Mouse (Mus musculus) left cerebral cortex, postnatal 14 days (tissue): ENCODE measurements around the gene Cpn1. TPM values are rescaled to one million over a fixed set of nuclear protein-coding genes. Genes with fewer than 3 reads are reported as not detected.
A peak's percentile ranks its signal among the peaks of the same experiment; 100 is the strongest.
"Not testable (repeated sequence)": the region's sequence is repeated elsewhere in the genome, so short reads cannot be mapped to it uniquely, and the experiment has no call there.

Experiments
- DNase-seq, 2 experiments: peaks; one replicate each; pipeline ENCODE4 v3.0.0; 2021 to 2022; ENCODE audit warnings: low spot score in 2 of 2, mixed read lengths in 1 of 2
- intact Hi-C: fragments of 180-260 bp; cut with DNase I; formaldehyde crosslinking; loops from one replicate; pipeline ENCODE4 v1.15.1; 2025
- total RNA-seq, 2 experiments: library from RNA; stranded (reverse); gene quantifications; 2 replicates each; pipeline ENCODE4 v1.2.3; 2021

The Cpn1 gene
- total RNA-seq, 2 experiments from 2014 or later, result 0.15 to 0.31 TPM

DNA sequence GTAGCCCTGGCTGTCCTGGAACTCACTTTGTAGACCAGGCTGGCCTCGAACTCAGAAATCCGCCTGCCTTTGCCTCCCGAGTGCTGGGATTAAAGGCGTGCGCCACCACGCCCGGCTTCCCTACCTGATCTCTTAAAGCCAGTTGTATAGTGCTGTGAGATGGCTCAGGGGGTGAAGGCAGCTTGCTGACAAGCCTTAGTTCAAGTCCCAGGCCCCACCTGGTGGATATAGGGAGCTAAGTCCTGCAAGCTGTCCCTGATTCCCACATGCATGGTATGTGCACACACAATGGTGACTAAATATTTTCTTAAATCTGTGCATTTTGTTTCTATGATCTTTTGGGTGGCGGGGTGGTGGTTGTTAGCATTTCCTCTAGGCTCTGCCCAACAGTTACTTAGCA is 33.4 kb downstream of the Cpn1 start:
- intact Hi-C loops, DNase-seq: not testable (repeated sequence)

DNA sequence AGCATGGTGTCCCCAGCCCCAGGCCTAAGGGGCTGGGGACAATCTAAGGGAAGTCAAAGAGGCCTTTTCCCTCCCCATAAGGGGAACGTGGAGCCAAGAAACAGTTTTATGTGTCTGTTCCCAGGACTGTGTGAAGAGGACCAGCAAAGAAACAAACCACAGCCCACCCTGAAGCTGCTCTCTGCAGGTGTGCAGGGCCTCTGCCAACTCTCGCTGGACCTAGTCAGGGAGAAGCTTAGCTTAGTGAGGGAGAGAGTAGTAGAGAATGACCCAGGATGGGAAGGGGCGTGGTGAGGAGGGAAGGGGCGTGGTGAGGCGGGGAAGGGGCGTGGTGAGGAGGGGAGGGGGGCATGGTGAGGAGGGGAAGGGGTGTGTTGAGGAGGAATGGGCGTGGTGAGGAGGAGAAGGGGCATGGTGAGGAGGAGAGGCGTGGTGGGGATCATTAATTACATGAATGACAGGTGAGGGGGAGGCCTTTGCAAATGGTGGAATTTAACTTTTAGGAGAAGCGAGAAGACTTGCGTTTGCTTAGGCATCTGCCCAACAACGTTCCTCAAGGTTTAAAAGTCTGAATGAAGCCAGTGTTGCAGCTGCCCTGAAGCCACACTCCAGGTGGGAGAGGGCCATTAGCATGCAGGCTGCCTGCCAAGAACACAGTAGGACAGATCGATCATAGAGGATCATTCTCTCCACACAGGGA is 37.1 kb downstream of the Cpn1 start:
- DNase-seq, result no peak
- intact Hi-C loops, result no loop called here

GRCm38 (mm10) chr19:43944566-43944965 is 41.8 kb downstream of the Cpn1 start:
- DNase-seq, result no peak
- intact Hi-C loops, result loop anchor here (5.0 kb wide), 2 partner anchors 92 to 112 kb away; no protein-coding TSS in a partner anchor

DNA sequence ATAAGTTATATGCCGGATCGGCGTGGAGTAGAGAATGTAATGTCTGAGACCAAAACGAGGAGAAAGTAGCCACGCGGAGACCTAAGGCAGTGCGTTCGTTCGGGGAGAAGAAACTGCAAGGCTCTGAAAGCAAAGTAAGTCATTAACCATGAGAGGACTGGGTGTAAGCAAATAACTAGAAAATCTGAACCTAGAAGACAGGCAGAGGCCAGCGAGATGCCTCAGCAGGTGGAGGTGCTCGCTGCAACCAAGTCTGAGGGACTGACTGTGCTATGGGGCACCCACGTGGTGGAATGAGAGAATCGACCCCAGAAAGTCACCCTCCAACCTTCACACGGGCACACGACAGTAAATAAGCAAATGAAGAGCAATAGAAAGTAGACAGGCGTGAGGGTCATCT is 43.3 kb downstream of the Cpn1 start:
- DNase-seq, result no peak
- intact Hi-C loops, result loop anchor here (5.0 kb wide), 2 partner anchors 91 to 111 kb away; no protein-coding TSS in a partner anchor

DNA sequence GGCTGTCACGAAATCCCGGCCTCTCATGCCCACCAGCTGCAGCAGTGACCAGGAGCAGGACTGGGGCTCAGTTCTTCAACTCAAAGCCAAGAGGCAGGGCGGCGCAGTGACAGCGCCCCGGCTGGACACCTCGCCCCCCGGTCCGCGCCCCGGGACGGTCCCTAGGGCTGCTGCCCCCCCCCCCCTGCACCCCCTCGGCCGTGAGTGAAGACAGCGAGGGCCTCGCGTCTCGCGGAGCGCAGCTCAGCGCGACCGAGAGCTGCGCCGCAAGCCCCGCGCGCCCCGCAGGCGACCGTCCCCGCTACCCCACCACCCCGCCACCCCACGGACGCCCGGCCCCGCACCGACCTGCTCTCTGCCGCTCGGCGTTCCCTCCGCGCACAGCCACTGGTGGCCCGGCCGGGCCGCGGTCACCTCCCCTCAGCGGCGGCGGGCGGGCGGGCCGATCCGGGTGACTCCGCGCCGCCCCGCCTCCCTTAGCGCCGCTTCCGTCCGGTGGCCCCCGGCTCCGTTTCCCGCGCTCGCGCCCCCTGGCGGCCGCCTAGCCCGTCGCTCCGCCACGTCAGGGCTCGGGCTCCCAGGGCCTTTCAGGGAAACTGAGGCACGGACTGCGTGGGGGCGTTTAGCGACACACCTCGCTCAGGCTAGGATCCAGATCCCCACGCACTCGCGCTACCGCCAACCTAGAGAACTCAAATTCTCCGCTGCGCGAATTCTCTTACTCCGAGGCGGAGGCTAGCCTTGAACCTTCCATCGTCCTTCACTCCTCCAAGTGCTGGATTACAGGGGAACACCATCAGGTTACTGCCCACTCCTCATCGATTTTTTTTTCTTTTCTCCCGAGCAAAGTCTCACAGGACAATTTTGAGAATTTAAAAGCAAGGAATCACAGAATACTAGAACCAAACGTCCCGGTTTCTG is 46.3 kb downstream of the Cpn1 start, which contains the start of gene Dnmbp:
Dnmbp (minus strand) TSS at position 423 of the 921 bp plus-strand sequence.
- intact Hi-C loops, result loop anchor here (5.0 kb wide), 2 partner anchors 88 to 108 kb away; no protein-coding TSS in a partner anchor
- peak; percentile 51 to 80 for DNase-seq

- no peak for DNase-seq
- intact Hi-C loops, result no loop called here
Observed at GRCm38 (mm10) chr19:43939171-43939768, 47.1 kb downstream of the Cpn1 start.

- DNase-seq, result no peak
- intact Hi-C loops, result no loop called here
Observed at GRCm38 (mm10) chr19:43938355-43938754, 48.0 kb downstream of the Cpn1 start.

DNA sequence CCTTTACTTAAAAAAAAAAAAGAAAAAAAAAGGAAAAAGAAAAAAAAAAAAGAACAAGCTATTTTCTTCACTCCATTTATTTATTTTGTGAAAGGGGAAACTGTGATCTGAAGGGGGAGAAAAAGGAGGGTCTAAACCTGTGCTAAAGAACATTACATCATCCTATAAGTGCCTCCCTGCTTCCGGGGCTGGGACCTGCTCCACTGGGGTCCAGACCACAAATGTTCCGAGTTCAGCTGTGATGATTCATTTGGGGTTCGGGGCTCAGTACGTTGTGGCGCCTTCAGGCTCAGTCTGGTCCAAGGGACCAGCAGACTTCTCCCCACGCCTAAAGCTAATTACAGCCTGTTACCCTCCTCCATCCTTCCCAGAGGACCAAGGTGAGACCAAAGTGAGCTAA is 55.4 kb downstream of the Cpn1 start:
- intact Hi-C loops, result no loop called here
- no peak for DNase-seq

- intact Hi-C loops, result no loop called here
- no peak for DNase-seq
Observed at GRCm38 (mm10) chr19:43930366-43930765, 56.0 kb downstream of the Cpn1 start.

DNA sequence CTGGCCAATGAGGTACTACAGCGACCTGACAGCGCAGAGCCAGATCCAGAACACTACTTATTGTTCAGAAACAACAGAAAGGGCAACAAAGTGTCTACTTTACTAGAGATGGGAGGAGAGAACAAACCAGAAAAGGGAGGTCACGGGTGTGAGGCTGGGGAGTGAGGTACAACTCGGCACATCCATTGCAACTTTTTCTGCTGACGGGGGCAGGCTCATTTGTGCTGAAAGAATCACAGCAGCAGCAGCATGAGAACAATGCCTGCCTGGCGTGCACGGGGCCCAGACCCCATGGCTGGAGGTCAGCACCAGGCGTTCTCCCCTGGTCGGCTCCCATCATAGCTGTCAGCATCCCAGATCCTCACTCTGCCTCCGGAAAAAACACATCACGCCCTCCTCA is 56.5 kb downstream of the Cpn1 start:
- DNase-seq, result no peak
- intact Hi-C loops, result no loop called here

DNA sequence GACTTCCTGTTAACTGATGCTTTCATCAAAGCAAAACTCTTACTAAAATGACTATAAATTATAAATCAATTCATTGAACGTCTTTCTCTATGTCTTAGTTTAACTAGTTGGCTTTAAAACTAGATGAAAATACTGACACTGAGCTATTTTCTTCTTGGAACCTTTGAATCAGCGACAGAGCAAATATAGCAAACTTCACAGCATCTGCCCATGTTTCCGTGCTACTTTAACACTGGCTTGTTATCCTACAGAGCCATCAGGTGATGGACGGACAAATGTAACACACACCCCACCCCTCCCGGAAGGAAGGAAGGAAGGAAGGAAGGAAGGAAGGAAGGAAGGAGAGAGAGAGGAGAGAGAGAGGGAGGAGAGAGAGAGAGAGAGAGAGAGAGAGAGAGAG is 58.4 kb downstream of the Cpn1 start:
- DNase-seq, result no peak
- intact Hi-C loops, result no loop called here

GRCm38 (mm10) chr19:43927057-43927456 is 59.3 kb downstream of the Cpn1 start:
- intact Hi-C loops, result no loop called here
- DNase-seq, result peak; percentile 28 to 63

- intact Hi-C loops, result no loop called here
- DNase-seq, result no peak
Observed at GRCm38 (mm10) chr19:43926141-43926987, 60.0 kb downstream of the Cpn1 start.

- DNase-seq, result no peak
- intact Hi-C loops, result no loop called here
Observed at GRCm38 (mm10) chr19:43924361-43924760, 62.0 kb downstream of the Cpn1 start.

DNA sequence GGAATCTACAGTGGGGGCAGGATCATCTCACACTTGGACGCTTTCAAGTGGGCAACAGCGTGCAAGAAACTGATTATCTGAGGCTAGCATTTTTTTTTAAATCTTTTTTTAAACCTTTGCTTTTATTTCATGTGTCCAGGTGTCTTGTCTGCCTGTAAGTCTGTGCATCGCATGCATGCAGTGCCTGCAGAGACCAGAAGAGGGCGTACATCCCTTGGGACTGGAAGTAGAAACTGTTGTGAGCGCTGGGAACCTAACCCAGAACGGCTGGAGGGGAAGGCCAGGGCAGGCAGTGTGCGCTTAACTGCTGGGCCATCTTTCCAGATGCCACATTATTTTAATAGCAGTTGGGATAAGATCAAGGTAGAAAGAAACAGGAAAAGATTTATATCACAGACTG is 63.4 kb downstream of the Cpn1 start:
- DNase-seq, result no peak
- intact Hi-C loops, result no loop called here

GRCm38 (mm10) chr19:43921410-43921809 is 64.9 kb downstream of the Cpn1 start:
- intact Hi-C loops, result no loop called here
- DNase-seq, result no peak

DNA sequence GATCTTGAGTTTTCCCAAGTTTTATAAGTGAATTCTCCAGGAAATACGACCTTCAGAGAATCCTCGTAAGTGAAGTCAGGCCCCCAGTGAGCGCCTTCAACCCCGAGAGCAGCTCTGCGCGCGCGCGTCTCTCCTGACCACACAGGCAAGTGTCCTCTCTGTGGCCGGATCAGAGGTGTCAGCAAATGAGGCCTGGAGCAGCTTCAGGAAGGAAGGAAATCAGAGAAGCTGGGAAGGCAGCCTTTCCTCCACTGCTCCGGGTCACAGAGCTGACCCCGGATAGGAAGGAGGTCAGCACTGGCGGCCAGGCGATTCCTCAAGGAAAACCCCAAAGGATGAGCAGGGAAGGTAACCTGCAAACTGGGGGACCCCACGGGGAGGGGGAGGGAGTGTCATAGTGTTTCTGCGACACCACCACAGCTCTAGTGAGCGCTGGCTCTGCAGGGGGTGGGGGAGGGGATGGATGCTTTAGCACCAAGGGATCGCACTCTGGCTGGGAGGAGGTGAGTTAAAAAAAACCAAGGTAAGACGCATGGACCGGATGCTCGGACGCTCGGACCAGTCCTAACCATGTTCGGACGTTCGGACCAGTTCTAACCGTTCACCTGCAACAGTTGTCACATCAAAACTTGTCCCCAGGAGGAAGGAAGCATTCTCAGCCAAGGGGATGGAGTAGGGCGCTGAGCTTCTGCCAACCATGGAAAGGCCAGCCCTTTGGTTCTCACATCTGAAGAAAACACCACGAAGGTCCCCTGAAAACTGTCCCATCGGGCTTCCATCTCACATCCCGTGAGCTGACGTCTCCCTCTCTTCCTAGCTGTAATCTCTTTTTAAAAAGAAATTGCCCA is 65.7 kb downstream of the Cpn1 start:
- no peak for DNase-seq
- intact Hi-C loops, result no loop called here

DNA sequence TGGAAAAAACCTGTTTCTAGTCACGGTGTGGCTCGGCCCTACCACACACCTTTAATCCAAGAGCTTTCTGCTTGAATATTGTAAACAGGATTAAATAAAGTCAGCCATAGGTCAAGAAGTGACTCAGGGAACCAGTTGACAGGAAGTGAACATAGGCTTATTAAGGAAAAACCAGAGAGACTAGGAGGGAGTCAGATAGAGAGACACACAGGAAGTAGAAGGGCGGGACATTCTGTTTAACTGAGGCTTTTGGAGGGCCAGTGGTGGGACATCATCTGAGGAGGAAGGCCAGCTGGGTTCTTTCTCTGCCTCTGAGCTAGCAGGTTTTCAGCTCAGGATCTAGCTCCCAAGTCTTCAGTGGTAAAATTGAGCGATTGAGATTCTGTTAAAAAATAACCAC is 66.5 kb downstream of the Cpn1 start:
- intact Hi-C loops, result no loop called here
- DNase-seq, result no peak
